Mouse (Mus musculus) hindbrain, embryonic 15.5 days (tissue): ENCODE data around the gene Hap1. TPM values are rescaled to one million over a fixed set of nuclear protein-coding genes. Genes with fewer than 3 reads are reported as not detected.

Experiments used
- ATAC-seq: fragments of 200-750 bp; cut with Nextera tagmentation; 2 replicates; pipeline ENCODE4 v1.8.0; 2017; ENCODE audit warnings: low read depth, moderate number of reproducible peaks, moderate TSS enrichment; ENCODE audit not compliant: low FRiP score
- H3K27ac ChIP-seq: fragments of 300-500 bp; sonication (generic); replicated peaks from 2 replicates; pipeline ENCODE4 v1.5.1; 2015; ENCODE audit warnings: mild to moderate bottlenecking, inconsistent platforms
- H3K27me3 ChIP-seq: fragments of 300-500 bp; sonication (generic); 2 replicates; pipeline ENCODE4 v1.6.1; 2015; ENCODE audit warnings: control low read depth, inconsistent platforms
- H3K36me3 ChIP-seq: fragments of 300-500 bp; sonication (generic); 2 replicates; pipeline ENCODE4 v1.6.1; 2015; ENCODE audit warnings: control low read depth, inconsistent platforms
- H3K4me1 ChIP-seq: fragments of 300-500 bp; sonication (generic); replicated peaks from 2 replicates; pipeline ENCODE4 v1.6.1; 2015; ENCODE audit warnings: control low read depth, inconsistent platforms
- H3K4me2 ChIP-seq: fragments of 300-500 bp; sonication (generic); 2 replicates; pipeline ENCODE4 v1.6.1; 2015; ENCODE audit warnings: moderate library complexity, mild to moderate bottlenecking, inconsistent platforms
- H3K4me3 ChIP-seq: fragments of 300-500 bp; sonication (generic); 2 replicates; pipeline ENCODE4 v1.5.1; 2015; ENCODE audit warnings: mild to moderate bottlenecking, inconsistent platforms
- H3K9ac ChIP-seq: fragments of 300-500 bp; sonication (generic); 2 replicates; pipeline ENCODE4 v1.6.1; 2015; ENCODE audit warnings: inconsistent platforms
- H3K9me3 ChIP-seq: fragments of 300-500 bp; sonication (generic); 2 replicates; pipeline ENCODE4 v1.6.1; 2016; ENCODE audit warnings: control low read depth, inconsistent platforms
- WGBS: fragments of 180-500 bp; shearing (Covaris S2); methylation state at CpG from one replicate; pipeline ENCODE4 v1.1.7; 2015; 5-methylcytosine and 5-hydroxymethylcytosine counted together
- polyA plus RNA-seq: library from polyadenylated mRNA; unstranded; fragments of >200 nt; fragmentation: Nextera tagmentation; extraction: Ambion mirVana; gene quantifications from 2 replicates; pipeline ENCODE4 v1.2.1, GENCODE M21; 2015

The Hap1 gene
- 253 and 256 TPM in 2 replicates for polyA plus RNA-seq

- H3K27me3 ChIP-seq = peaks cover 8% of the 10 kb centered on the region
- peak within 1 kb of the TSS; percentile 73 for H3K9ac ChIP-seq
- peak within 1 kb of the TSS; percentile 93 for H3K4me3 ChIP-seq
- peak within 1 kb of the TSS; percentile 95 for H3K4me2 ChIP-seq
- peak within 1 kb of the TSS; percentile 82 for H3K27ac ChIP-seq
- no peaks in the 10 kb centered on the region for H3K9me3 ChIP-seq
- WGBS = under 1% methylated on average over 49 of the region's 49 CpGs
- peak; percentile 73 for ATAC-seq
- peaks cover 31% of the 10 kb centered on the region for H3K4me1 ChIP-seq
- H3K36me3 ChIP-seq = peaks cover 10% of the 10 kb centered on the region; the same call in 1 of the 2 replicates
Measured at GRCm38 (mm10) chr11:100355972-100356818, at the start of gene Hap1. Hap1 (minus strand) TSS chr11:100356128.

DNA sequence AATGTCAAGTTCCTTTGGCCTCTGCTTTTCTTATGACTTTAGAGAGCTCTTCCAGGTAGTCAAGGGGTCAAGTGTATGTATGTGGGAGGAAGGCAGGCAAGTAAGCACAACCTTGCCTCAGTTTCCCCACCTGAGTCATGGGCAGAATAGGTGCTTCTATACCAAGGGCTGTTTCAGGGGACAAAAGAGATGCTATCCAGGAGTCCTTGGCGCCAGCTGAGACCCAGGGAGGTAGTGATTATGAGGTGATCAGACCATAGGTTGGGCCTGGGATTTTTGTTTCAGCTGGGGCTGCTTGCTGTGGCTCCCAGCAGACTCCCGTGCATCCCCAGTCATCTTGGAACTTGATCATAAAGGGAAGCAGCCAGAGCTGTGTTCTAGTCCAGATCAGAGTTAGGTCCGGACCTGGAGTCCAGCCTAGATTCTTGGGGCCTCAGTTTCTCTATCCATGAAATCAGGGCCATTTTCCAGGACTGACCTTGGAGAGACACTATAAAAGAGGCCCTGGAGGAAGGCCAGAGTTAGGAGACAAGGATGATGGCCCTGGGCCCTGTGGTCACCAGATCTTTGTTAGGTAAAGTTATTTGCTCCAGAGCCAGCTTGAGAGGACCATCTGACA is 48.6 kb upstream of the Hap1 start:
- H3K4me1 ChIP-seq = no peaks in the 10 kb centered on the region
- no peak overlapping the region for H3K27ac ChIP-seq
- no peaks in the 10 kb centered on the region for H3K9me3 ChIP-seq
- no peaks in the 10 kb centered on the region for H3K36me3 ChIP-seq
- no peak overlapping the region for H3K4me2 ChIP-seq
- no peak for ATAC-seq
- 90% methylated on average over 3 of the region's 3 CpGs for WGBS
- H3K27me3 ChIP-seq = no peaks in the 10 kb centered on the region
- H3K4me3 ChIP-seq = no peak overlapping the region
- no peak overlapping the region for H3K9ac ChIP-seq

GRCm38 (mm10) chr11:100403445-100404134 is 47.7 kb upstream of the Hap1 start:
- Histone ChIP-seq H3K27me3 (no peaks in the 10 kb centered on the region), H3K4me1 (no peaks in the 10 kb centered on the region), H3K9me3 (no peaks in the 10 kb centered on the region), H3K4me3 (no peak overlapping the region), H3K36me3 (no peaks in the 10 kb centered on the region), H3K27ac (no peak overlapping the region), H3K4me2 (no peak overlapping the region), H3K9ac (no peak overlapping the region)
- WGBS = 73% methylated on average over 10 of the region's 10 CpGs
- no peak for ATAC-seq

GRCm38 (mm10) chr11:100402682-100403081 is 46.8 kb upstream of the Hap1 start:
- H3K4me3 ChIP-seq = no peak overlapping the region
- no peak overlapping the region for H3K4me2 ChIP-seq
- no peak for ATAC-seq
- H3K9me3 ChIP-seq = no peaks in the 10 kb centered on the region
- no peak overlapping the region for H3K9ac ChIP-seq
- no peaks in the 10 kb centered on the region for H3K36me3 ChIP-seq
- no peaks in the 10 kb centered on the region for H3K27me3 ChIP-seq
- no peak overlapping the region for H3K27ac ChIP-seq
- 83% methylated on average over 2 of the region's 2 CpGs for WGBS
- H3K4me1 ChIP-seq = peaks cover 5% of the 10 kb centered on the region; the same call in 1 of the 2 replicates

- no peak overlapping the region for H3K27ac ChIP-seq
- H3K36me3 ChIP-seq = no peaks in the 10 kb centered on the region
- H3K4me3 ChIP-seq = no peak overlapping the region
- H3K9ac ChIP-seq = no peak overlapping the region
- peaks cover 6% of the 10 kb centered on the region for H3K4me1 ChIP-seq
- no peaks in the 10 kb centered on the region for H3K27me3 ChIP-seq
- ATAC-seq = no peak
- H3K9me3 ChIP-seq = no peaks in the 10 kb centered on the region
- WGBS = 46% methylated on average over 6 of the region's 6 CpGs
- no peak overlapping the region for H3K4me2 ChIP-seq
Measured at GRCm38 (mm10) chr11:100402240-100402639, 46.3 kb upstream of the Hap1 start.

DNA sequence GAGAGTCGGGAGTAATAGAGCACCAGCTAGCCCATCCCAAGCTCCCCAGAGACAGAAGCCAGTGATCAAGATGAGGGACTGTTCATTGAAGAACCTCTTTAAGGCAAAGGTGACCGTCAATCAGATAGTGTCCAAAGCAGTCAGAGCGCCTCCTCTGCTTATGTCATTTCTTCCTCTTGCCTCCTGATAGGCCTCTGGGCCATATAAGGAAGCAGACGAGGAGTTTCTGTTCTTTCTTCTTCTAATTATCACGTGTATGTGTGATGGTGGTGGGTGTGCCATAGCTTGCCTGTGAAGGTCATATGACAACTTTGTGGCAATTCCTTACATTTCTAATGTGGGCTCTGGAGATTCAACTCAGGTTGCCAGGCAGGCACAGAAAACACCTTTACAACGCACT is 44.9 kb upstream of the Hap1 start:
- no peaks in the 10 kb centered on the region for H3K36me3 ChIP-seq
- no peak overlapping the region for H3K4me2 ChIP-seq
- ATAC-seq = no peak
- no peak overlapping the region for H3K4me3 ChIP-seq
- H3K27me3 ChIP-seq = no peaks in the 10 kb centered on the region
- H3K27ac ChIP-seq = no peak overlapping the region
- H3K9ac ChIP-seq = no peak overlapping the region
- no peaks in the 10 kb centered on the region for H3K9me3 ChIP-seq
- peaks cover 20% of the 10 kb centered on the region for H3K4me1 ChIP-seq
- 84% methylated on average over 6 of the region's 6 CpGs for WGBS

- WGBS = 82% methylated on average over 12 of the region's 12 CpGs
- H3K9ac ChIP-seq = no peak overlapping the region
- no peaks in the 10 kb centered on the region for H3K27me3 ChIP-seq
- no peaks in the 10 kb centered on the region for H3K36me3 ChIP-seq
- no peak overlapping the region for H3K27ac ChIP-seq
- peaks cover 29% of the 10 kb centered on the region for H3K4me1 ChIP-seq
- no peak overlapping the region for H3K4me2 ChIP-seq
- no peaks in the 10 kb centered on the region for H3K9me3 ChIP-seq
- ATAC-seq = no peak
- no peak overlapping the region for H3K4me3 ChIP-seq
Measured at GRCm38 (mm10) chr11:100399727-100400538, 44.0 kb upstream of the Hap1 start.

GRCm38 (mm10) chr11:100399320-100399719 is 43.4 kb upstream of the Hap1 start:
- H3K9ac ChIP-seq = no peak overlapping the region
- no peaks in the 10 kb centered on the region for H3K27me3 ChIP-seq
- H3K27ac ChIP-seq = no peak overlapping the region
- no peak overlapping the region for H3K4me2 ChIP-seq
- H3K36me3 ChIP-seq = no peaks in the 10 kb centered on the region
- peaks cover 34% of the 10 kb centered on the region for H3K4me1 ChIP-seq
- 80% methylated on average over 9 of the region's 9 CpGs for WGBS
- H3K4me3 ChIP-seq = no peak overlapping the region
- H3K9me3 ChIP-seq = no peaks in the 10 kb centered on the region
- ATAC-seq = no peak

- Histone ChIP-seq H3K36me3 (no peaks in the 10 kb centered on the region), H3K4me1 (peaks cover 38% of the 10 kb centered on the region), H3K4me3 (no peak overlapping the region), H3K4me2 (0 out of 2 replicates have a peak overlapping the region, but pooled peaks have one; percentile 77), H3K27ac (no peak overlapping the region), H3K9ac (no peak overlapping the region), H3K27me3 (no peaks in the 10 kb centered on the region), H3K9me3 (no peaks in the 10 kb centered on the region)
- 95% methylated on average over 7 of the region's 7 CpGs for WGBS
- ATAC-seq = no peak
Measured at GRCm38 (mm10) chr11:100398517-100398916, 42.6 kb upstream of the Hap1 start.

DNA sequence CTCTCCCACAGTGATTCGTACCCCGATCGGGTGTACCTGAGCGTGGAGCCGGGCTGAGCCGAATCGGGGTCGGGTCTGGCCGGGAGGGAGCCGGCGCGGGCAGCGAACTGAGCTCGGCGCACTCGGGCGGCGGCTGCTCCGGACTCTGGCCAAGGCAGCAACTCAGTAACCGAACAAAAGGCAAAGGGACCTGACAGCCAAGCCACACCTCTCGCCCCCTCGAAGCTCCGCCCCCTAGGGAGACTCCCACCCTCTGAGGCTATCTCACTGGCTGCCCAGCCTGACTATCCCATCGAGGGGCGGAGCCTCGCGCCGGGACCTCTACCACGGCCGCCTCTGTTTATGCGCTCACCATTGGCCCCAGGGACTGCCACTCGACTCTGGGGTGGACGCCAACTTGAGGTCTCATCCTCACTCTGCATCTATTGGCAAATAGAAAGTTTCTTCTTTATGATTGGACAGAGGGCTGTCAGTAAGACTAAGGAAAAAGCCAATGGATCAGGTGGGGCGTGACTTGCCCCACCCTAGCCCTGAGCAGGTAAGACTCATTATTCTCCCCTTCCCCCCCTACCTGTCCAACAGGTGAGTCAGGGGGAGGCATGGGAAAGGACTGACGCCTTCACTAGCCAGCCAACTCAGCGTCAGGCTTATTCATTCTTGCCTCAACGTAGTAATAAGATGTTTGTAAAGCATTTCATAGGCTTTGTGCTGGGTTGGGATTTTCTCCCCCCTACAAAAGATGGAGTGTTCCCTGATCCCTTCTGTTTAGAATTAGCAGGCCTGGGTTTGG is 41.9 kb upstream of the Hap1 start, which contains the start of gene Jup:
TSS of gene Jup (minus strand) at position 164 of the 790 bp plus-strand sequence.
- peak within 1 kb of the TSS; percentile 77 for H3K4me2 ChIP-seq
- H3K27ac ChIP-seq = peak within 1 kb of the TSS; percentile 77
- H3K4me1 ChIP-seq = peaks cover 44% of the 10 kb centered on the region
- peak within 1 kb of the TSS; percentile 72 for H3K9ac ChIP-seq
- H3K9me3 ChIP-seq = no peaks in the 10 kb centered on the region
- WGBS = 1% methylated on average over 37 of the region's 37 CpGs
- ATAC-seq = peak; percentile 99
- H3K4me3 ChIP-seq = peak within 1 kb of the TSS; percentile 63
- no peaks in the 10 kb centered on the region for H3K27me3 ChIP-seq
- no peaks in the 10 kb centered on the region for H3K36me3 ChIP-seq
